Mouse (Mus musculus): ENCODE data around the gene Hspb8. TPM values are rescaled to one million over a fixed set of nuclear protein-coding genes. Genes with fewer than 3 reads are reported as not detected.

Gene Hspb8
- polyA plus RNA-seq (2014; fragmentation: Illumina TruSeq; extraction: RNeasy Lipid Tissue Mini Kit (QIAGEN cat#74804); ENCODE audit: low read depth, low replicate concordance) = 14.2 TPM

DNA sequence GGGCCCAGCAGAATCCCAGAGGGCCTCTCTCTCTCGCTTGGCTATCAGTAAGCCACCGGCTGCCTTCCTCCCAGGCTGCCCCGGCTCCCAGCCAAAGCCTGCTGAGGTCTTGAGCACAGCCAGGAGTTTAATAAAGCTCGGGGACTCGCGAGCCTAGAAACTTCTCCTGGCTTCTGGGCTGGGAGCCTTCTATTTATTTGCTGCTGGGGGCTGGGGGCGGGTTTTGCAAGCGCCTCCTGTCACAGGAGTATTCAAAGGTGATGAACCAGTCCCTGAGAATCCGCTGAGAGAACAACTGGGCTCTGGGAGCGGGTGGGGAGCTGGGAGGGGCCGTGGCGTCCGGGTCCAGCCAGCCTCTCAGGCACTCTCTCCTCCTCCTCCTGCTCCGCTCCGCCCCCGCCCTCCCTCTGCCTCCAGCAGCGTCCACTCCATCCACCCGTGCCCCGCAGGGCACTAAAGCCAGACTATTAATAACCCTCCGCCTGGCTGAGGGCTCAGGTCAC lies at the start of gene Hspb8:
Hspb8 (minus strand) TSS at position 166 of the 503 bp plus-strand sequence.

Other genes with a start within 250 kb of the Hspb8 start
- 0.50 TPM for gene Ccdc60, start 133.9 kb downstream of the Hspb8 start, polyA plus RNA-seq (2014; fragmentation: Illumina TruSeq; extraction: RNeasy Lipid Tissue Mini Kit (QIAGEN cat#74804); ENCODE audit: low read depth, low replicate concordance)
- gene Srrm4, start 169.0 kb upstream of the Hspb8 start, polyA plus RNA-seq (2014; fragmentation: Illumina TruSeq; extraction: RNeasy Lipid Tissue Mini Kit (QIAGEN cat#74804); ENCODE audit: low read depth, low replicate concordance) = 0.47 TPM

All from sigmoid colon, adult 10 weeks (tissue).